Mouse (Mus musculus) left cerebral cortex, postnatal 14 days (tissue): ENCODE results near the gene Hoxd3. TPM values are rescaled to one million over a fixed set of nuclear protein-coding genes. Genes with fewer than 3 reads are reported as not detected.

Experiments
- DNase-seq, 2 experiments: peaks; one replicate each; pipeline ENCODE4 v3.0.0; 2021 to 2022; ENCODE audit warnings: low spot score in 2 of 2, mixed read lengths in 1 of 2
- intact Hi-C: fragments of 180-260 bp; cut with DNase I; formaldehyde crosslinking; loops from one replicate; pipeline ENCODE4 v1.15.1; 2025
- total RNA-seq, 2 experiments: library from RNA; stranded (reverse); gene quantifications; 2 replicates each; pipeline ENCODE4 v1.2.3; 2021

Hoxd3 gene
- total RNA-seq, 2 experiments from 2014 or later, result not detected

- intact Hi-C loops, result loop anchor here (10.0 kb wide), 1 partner anchor 1402 kb away; the partner anchor contains the start of gene Sp9
- no peak for DNase-seq
Observed at GRCm38 (mm10) chr2:74676376-74677052, 35.2 kb upstream of the Hoxd3 start.

- no peak for DNase-seq
- intact Hi-C loops, result loop anchor here (10.0 kb wide), 1 partner anchor 1402 kb away; the partner anchor contains the start of gene Sp9
Observed at GRCm38 (mm10) chr2:74677106-74677505, 34.6 kb upstream of the Hoxd3 start.

DNA sequence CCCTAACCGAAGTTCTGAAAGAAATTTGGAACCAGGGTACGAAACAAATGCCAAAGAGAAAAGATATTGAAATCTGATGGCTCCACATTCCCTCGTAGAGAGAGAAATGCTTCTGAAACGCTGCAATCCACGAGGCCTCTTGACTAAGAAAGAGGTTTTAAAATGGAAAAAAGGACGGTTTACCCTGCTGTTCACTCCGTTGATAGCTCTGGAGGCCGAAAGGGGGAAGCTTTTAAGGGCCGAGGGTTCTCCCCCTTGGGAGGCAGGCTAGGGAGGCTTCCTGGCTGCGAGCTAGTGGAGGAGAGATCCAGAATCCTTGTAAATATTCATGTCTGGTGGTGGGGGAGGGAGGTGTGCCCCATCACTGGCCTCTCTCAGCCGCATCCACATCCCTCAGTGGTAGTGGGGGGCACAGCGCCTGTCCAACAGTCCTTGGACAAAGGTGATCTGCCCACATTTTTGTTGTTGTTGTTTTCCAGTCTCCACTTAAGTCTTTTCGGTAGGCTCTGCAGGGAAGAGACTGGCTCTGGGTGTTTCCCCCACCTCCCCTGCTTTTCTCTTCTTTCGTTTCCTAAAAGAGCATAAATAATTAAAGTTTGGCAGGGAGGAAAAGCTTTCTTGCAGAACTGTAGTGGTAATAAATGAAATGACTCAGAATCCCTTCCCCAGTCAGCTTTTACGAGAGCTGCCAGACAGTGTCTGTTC lies 32.7 kb upstream of the Hoxd3 start, which contains the start of gene Hoxd11:
TSS of gene Hoxd11 (plus strand) at position 667 of the 705 bp plus-strand sequence.
- no peak for DNase-seq
- intact Hi-C loops, result loop anchor here (10.0 kb wide), 1 partner anchor 1404 kb away; the partner anchor contains the start of gene Sp9

GRCm38 (mm10) chr2:74679596-74679971 lies 32.1 kb upstream of the Hoxd3 start:
- intact Hi-C loops, result loop anchor here (10.0 kb wide), 1 partner anchor 1405 kb away; the partner anchor contains the start of gene Sp9
- DNase-seq, result no peak

GRCm38 (mm10) chr2:74679980-74680379 lies 31.7 kb upstream of the Hoxd3 start:
- intact Hi-C loops, result loop anchor here (10.0 kb wide), 1 partner anchor 1405 kb away; the partner anchor contains the start of gene Sp9

GRCm38 (mm10) chr2:74680561-74681398 lies 30.9 kb upstream of the Hoxd3 start:
- intact Hi-C loops, result no loop called here
- no peak for DNase-seq

More at GRCm38 (mm10) chr2:74679980-74680379, 31.7 kb upstream of the Hoxd3 start:
- DNase-seq, result no peak

DNA sequence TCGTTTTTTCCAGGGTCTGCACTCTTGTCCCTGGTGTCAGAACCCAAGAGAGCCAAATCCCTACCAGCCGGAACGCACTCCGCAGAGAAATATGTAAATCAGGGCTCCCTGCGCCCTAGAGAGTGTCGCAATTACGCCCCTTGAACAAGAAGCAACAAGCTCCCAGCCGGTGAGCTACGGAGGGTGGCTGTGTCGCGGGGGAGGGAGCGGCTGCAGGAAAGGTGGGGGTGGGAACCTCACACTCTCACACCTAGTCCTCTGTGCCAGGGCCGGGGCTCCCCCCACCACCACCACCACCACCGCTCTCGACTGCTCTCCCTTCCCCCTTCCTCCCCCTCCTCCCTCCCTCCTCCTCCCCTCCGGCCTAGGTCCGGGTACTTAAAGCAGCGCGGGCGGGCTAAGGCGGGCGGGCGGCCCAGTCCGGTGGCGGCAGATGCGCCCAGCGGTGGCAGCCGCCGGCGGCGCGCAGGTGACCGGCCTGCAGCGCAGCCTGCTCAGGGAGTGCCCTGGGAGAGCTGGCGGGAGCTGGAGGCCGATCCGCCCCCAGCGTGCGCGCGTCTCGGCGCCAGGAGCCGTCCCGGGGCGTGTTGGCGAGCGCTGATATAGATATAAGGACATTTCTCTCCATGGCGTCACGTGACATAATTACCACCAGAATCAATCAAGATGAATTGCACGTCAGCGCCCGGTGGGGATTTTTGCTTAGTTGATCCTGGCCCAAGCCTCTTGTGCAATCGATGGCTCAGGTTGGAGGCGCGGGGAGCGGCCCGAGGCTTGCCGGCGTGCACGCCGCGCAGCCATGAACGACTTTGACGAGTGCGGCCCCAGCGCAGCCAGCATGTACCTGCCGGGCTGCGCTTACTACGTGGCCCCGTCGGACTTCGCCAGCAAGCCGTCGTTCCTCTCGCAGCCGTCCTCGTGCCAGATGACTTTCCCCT lies 29.9 kb upstream of the Hoxd3 start:
- DNase-seq, result no peak
- intact Hi-C loops, result no loop called here

- no peak for DNase-seq
- intact Hi-C loops, result no loop called here
Observed at GRCm38 (mm10) chr2:74682796-74683195, 28.9 kb upstream of the Hoxd3 start.

DNA sequence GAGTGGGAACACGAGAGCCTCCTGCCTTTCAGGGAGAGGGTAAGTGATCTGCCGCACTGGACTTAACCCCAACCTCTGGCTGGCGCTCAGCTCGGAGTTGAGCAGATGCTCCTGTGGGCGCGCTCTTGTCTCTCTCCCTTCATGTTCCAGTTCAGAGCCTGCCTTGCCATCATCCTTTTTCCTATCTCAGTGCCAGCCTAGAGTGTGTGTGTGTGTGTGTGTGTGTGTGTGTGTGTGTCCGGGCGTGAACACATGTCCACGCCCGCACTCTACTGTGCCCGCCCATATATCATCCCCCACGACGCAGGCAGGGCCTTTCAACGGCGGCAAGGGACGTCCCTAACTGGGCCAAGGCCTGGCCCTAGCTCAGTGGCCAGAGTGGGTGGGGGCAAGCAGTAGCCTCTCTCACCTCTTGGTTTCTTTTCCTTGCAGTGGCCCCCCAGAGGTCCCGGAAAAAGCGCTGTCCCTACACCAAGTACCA lies 28.2 kb upstream of the Hoxd3 start:
- intact Hi-C loops, result no loop called here
- no peak for DNase-seq

DNA sequence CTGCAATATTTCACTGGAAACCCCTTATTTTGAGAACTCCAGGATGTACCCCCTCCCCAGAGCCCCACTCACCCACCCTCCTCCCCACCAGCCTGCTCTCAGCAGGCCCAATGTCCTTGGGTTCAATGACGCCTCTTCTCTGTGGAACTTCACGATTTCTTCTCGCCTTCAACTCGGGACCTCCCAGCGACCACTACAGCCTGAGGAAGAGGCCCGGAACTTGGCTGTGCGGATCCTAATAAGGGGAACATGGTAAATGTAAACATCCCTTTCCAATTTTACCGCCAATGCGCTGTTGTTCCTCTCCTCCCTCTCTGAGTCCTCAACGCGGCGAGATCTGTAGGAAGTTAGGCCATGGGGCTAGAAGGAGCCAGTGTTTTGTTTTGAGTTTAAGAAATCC lies 27.6 kb upstream of the Hoxd3 start:
- DNase-seq, result no peak
- intact Hi-C loops, result no loop called here

DNA sequence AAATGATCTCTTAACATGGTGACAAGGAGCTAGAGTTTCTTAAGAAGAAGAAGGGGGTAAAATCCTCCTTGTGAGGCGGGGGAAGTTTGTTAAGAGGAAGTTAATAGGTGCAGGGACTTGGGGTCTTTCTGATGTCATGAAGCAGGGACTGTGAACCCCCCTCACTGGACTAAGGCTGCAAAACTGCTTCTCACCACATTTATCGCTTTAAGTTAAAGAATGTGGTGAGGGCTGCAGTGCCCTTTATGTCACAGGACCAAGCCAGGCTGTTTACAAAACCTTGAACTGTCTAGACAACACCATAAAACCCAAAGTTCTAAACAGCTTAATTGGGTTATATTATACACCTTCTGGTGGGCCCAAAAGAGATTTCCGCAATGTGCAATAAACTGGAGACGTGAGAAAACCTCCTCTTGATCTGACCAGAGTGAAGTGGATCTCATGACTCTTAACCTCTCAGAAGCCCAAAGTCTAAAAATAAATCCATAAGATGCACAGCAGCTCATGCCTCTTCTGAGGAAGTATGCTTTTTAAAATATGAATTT lies 26.6 kb upstream of the Hoxd3 start:
- intact Hi-C loops, result no loop called here
- DNase-seq, result no peak

GRCm38 (mm10) chr2:74686301-74686987 lies 25.3 kb upstream of the Hoxd3 start:
- DNase-seq, result peak; percentile 41 to 63
- intact Hi-C loops, result no loop called here

DNA sequence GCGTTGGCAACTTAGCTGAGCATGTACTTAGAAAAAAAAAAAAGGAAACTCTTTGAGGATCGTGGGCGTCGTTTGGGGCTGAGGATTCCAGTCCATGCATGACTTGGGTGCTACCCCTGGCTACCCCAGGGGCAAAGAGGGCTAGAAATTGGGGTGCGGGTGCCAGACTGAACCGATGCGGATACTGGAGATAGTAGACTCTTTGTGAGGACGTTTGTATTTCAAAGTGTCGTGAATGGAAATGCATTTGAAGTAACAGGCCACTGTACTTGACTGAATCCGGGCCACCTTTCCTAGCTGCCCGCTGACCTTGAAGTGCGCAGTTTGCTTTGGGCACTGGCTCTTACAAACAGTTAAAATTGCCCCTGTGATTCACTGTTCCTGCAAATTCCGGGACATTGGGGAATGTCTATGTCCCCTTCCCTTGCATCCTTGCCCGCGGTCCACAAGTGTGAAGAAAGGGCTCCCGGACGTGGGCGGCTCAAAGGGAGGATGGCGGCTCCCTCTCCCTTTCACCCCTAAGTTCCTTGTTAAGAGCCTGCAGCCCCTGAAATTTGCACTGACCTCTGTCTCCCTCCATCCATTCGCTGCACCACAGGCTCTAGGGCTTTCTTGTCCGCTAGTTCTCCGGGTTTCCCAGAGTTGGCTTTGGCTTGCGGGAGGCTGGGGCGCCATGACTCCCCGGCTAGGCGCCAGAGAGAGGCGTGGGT lies 24.6 kb upstream of the Hoxd3 start:
- DNase-seq, result no peak
- intact Hi-C loops, result no loop called here

- no peak for DNase-seq
- intact Hi-C loops, result no loop called here
Observed at GRCm38 (mm10) chr2:74687698-74688555, 23.8 kb upstream of the Hoxd3 start.

DNA sequence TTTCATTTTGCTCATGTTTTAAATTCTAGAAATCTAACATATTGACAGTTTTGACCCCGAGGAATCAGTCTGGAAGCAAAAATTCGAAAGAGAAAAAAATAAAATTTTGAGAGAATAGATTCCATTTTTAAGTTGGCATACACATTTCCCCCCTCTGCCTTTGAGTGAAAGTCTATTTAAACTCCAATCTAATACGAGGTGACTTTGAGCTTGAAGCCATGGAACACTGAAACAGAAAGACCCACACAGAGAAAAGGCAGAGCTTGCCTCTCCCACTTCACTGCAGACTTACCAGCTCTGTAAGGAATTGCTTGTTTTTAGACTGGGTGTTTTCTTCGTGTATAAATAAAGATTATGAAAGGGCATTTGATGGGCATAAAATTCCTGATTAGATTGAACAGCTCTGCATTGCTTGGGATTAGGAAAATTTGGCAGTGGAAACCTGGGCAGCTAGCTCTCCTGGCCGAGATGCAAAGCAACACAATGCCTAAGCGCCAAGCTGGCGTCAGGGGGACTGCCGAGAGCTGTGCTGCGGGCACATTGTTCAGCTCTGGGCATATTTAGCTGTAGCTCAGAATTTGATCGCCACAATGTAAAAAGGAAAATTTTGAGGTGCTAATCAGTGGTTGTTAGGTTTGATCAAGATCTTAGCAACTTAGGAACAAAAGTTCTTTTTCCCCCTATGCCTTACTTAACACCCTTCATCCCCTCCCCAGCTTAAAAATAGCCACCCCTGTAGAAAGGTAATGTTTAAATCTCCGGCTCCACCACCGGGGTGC lies 22.7 kb upstream of the Hoxd3 start:
- DNase-seq, result no peak
- intact Hi-C loops, result no loop called here
